Mouse (Mus musculus) bone marrow, adult 2 months (tissue): Measurements from ENCODE around the gene Sbf1.

Experiments
- CTCF ChIP-seq: fragments of 200-500 bp; IDR thresholded peaks from 2 replicates; pipeline ENCODE4 v1.5.1; 2011; ENCODE audit warnings: low read length, control low read depth; ENCODE audit not compliant: control insufficient read depth, insufficient read depth
- POLR2A ChIP-seq: fragments of 200-500 bp; IDR thresholded peaks from 2 replicates; pipeline ENCODE4 v1.6.1; 2011; ENCODE audit warnings: low read depth, mild to moderate bottlenecking, control low read depth, low read length, borderline replicate concordance; ENCODE audit not compliant: control insufficient read depth

- TF ChIP-seq CTCF, result no peak
- TF ChIP-seq POLR2A, result no peak
Measured at GRCm38 (mm10) chr15:89358784-89359183, 43.7 kb upstream of the Sbf1 start.
